Mouse (Mus musculus): Measurements from ENCODE around the gene Aes. TPM values are rescaled to one million over a fixed set of nuclear protein-coding genes. Genes with fewer than 3 reads are reported as not detected.
A peak's percentile ranks its signal among the peaks of the same experiment; 100 is the strongest.

The Aes gene
- polyA plus RNA-seq, 1 experiment from 2014 or later = 467 TPM

DNA sequence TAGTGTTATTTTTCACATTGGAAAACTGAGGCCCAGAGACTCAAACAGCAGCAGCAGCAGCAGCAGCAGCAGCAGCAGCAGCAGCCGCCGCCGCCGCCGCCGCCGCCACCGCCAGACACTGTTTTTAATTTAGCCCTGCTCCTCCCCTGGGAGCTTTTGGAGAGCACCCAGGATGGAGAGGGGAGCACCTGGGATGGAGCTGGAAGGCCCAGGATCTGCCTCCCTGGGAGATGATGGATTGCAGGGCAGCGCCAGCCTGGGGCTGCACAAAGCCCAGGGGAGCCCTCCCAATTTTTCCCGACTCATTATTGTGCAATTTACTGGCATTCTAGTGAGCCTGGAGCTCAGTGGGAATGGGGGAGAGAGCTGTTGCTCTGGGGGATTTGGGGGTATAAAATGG, 37.3 kb downstream of the Aes start:
- no peak for DNase-seq (ENCODE audit: low spot score)
- peaks cover 55% of the 10 kb centered on the region for H3K27me3 ChIP-seq (ENCODE audit: insufficient read depth, poor library complexity, severe bottlenecking)
- H3K9me3 ChIP-seq = no peaks in the 10 kb centered on the region
- H3K4me3 ChIP-seq = peak overlapping the region; percentile 52
- H3K27ac ChIP-seq = peak overlapping the region; percentile 86
- H3K36me3 ChIP-seq = no peaks in the 10 kb centered on the region
- peaks cover 59% of the 10 kb centered on the region for H3K4me1 ChIP-seq
- 5% methylated on average over 10 of the region's 10 CpGs for WGBS

DNA sequence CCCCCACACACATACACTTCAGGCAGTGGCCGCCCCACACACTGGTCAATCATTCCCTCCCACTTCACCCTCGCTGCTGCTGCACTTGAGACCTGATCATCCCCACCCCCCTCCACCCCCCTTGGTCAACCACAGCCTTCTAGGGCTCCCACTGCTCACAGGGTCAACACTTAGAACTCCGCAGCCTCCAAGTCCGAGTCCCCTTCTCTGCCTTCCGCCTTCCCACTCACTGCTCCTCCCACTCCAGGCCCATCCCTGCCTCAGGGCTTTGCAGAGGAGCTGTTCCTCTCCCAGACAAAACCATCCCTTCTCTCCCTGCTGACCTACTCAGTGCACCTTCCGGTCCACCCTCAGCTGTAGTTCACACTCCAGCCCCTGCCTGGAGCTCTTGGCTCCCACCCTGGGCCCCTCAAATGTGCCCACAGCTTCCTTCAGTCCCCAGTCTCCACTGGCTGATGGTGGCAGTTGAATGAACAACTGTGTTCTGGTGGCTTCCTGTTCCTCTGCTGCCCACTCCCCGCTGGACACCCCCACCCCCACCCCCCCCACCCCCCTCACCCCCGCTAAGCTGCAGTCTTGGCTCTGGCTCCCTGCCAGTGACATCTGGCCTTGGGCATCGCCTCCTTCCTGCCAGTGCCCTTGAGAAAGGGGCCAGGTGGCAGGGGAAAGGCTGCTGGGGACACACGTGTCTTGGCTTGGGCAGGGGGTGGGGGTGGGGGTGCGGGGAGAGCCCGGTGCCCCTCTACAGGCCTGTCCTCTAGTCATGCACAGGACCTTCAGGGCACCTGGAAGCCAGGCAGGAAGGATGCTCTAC, 38.1 kb downstream of the Aes start:
- peaks cover 62% of the 10 kb centered on the region for H3K4me1 ChIP-seq
- peak overlapping the region; percentile 86 for H3K27ac ChIP-seq
- H3K4me3 ChIP-seq = peak overlapping the region; percentile 52
- H3K9me3 ChIP-seq = no peaks in the 10 kb centered on the region
- 7% methylated on average over 10 of the region's 12 CpGs for WGBS
- no peaks in the 10 kb centered on the region for H3K36me3 ChIP-seq
- DNase-seq (ENCODE audit: low spot score) = peak; percentile 87
- peaks cover 48% of the 10 kb centered on the region for H3K27me3 ChIP-seq (ENCODE audit: insufficient read depth, poor library complexity, severe bottlenecking)

DNA sequence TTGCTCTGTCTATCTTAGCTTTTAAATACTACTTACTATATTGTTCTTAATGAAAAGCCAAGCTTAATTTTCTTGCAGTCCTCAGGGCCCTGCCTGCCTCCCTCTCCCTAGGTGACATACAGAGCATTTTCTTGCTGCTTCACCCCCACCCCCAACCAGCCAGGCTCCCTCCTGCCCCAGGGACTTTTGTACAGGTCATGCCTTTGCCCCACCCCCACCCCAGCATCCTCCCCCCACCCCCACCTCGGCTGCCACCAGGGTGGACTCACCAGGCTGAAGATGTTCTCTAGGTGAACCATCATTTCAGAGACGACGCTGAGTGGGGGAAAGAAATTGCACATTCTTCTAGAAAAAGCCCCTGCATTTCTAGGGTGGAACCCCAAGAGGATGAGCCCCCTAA, 39.1 kb downstream of the Aes start:
- Histone ChIP-seq H3K27me3 (ENCODE audit: insufficient read depth, poor library complexity, severe bottlenecking) (peaks cover 38% of the 10 kb centered on the region), H3K27ac (no peak overlapping the region), H3K36me3 (no peaks in the 10 kb centered on the region), H3K4me3 (no peak overlapping the region), H3K4me1 (peaks cover 62% of the 10 kb centered on the region), H3K9me3 (no peaks in the 10 kb centered on the region)
- WGBS = 51% methylated on average over 3 of the region's 3 CpGs
- no peak for DNase-seq (ENCODE audit: low spot score)

DNA sequence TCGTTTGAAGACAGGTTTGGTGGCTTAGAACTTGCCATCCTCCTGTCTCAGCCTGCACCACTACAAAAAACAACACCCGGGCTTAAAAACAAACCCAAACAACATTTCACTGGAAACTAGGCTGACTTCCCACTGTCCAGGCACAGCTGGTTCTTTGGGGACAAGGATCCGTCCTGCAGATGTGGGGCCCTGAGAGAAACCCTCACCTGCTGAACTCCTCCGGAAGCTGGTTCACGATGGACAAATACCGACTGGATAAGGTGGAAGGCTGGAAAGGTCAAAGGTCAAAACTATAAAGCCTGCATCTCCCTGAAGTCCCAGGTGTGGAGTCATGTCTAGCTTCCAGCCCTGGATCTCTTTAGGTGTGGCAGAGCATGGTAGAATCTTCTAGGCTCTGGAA, 39.6 kb downstream of the Aes start:
- WGBS = 54% methylated on average over 6 of the region's 6 CpGs
- no peaks in the 10 kb centered on the region for H3K36me3 ChIP-seq
- H3K9me3 ChIP-seq = no peaks in the 10 kb centered on the region
- H3K27ac ChIP-seq = no peak overlapping the region
- no peak for DNase-seq (ENCODE audit: low spot score)
- peaks cover 62% of the 10 kb centered on the region for H3K4me1 ChIP-seq
- H3K4me3 ChIP-seq = no peak overlapping the region
- peaks cover 32% of the 10 kb centered on the region for H3K27me3 ChIP-seq (ENCODE audit: insufficient read depth, poor library complexity, severe bottlenecking)

DNA sequence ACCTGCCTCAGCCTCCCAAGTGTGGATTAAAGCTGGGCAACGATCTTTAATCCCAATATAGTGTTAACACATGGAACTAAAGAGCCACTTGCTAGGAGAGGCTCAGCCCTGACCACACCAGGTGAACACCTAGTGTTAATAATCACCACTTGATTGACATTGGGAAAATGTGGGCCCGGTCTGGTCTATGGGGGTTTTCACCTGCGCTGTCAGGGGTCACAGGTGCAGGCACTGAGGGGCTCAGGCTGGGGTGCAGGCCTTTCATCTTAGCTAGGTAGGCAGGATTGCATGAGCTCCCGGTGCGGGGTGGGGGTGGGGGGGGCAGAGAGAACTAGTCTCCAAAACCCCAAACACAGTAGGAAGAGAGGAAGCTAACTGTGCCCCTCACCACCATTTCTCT, 40.3 kb downstream of the Aes start:
- Histone ChIP-seq H3K4me1 (peaks cover 62% of the 10 kb centered on the region), H3K9me3 (no peaks in the 10 kb centered on the region), H3K27me3 (ENCODE audit: insufficient read depth, poor library complexity, severe bottlenecking) (peaks cover 25% of the 10 kb centered on the region), H3K4me3 (no peak overlapping the region), H3K36me3 (no peaks in the 10 kb centered on the region), H3K27ac (0 out of 2 replicates have a peak overlapping the region, but pooled peaks have one; percentile 83)
- no peak for DNase-seq (ENCODE audit: low spot score)
- 69% methylated on average over 5 of the region's 5 CpGs for WGBS

DNA sequence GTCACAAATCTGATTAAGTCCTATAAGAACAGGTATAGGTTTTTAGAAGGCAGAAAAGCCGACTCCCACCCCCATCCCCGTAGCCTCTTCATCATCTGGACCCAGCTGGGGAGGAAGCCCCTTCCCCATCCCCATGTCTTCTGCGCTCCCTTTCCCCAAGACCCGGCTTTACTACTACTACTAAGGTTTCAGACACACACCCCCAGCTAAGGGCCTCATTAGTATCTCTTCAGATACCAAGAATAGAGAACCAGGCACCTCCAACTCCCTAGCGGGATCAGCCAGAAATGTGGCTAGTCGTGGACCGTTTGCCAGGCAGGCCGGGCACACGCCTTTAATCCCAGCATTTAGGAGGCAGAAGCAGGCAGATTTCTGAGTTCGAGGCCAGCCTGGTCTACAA, 40.8 kb downstream of the Aes start:
- DNase-seq (ENCODE audit: low spot score) = no peak
- no peaks in the 10 kb centered on the region for H3K36me3 ChIP-seq
- peaks cover 63% of the 10 kb centered on the region for H3K4me1 ChIP-seq
- peaks cover 20% of the 10 kb centered on the region for H3K27me3 ChIP-seq (ENCODE audit: insufficient read depth, poor library complexity, severe bottlenecking)
- 42% methylated on average over 10 of the region's 10 CpGs for WGBS
- peak overlapping the region; percentile 83 for H3K27ac ChIP-seq
- H3K9me3 ChIP-seq = no peaks in the 10 kb centered on the region
- H3K4me3 ChIP-seq = peak overlapping the region; percentile 48

DNA sequence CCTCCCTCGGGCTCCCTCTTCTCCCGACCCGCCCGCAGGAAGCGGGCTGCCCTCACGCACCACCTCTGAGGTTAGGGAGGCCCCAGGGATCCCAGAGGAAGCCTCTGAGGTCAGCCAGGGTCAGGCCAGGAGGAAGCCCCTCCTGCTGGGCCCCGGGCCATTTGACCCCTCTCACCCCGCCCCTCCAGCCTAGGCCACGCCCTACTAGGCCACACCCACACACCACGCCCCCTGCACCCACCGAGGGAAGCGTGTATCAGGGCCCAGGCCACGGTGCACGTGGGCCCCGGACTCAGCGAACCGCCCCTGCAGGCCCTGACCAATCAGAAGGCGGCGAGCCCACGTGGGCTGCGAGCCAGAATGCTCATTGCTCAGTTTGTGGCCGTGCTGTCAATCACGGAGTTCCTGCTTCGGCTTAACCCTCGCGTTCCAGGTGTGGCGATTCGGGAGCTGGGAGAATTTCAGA, 41.5 kb downstream of the Aes start, which contains the start of gene Tle6:
Tle6 (minus strand) TSS at position 336 of the 466 bp plus-strand sequence.
- under 1% methylated on average over 28 of the region's 28 CpGs for WGBS
- DNase-seq (ENCODE audit: low spot score) = peak; percentile 99
- peaks cover 62% of the 10 kb centered on the region for H3K4me1 ChIP-seq
- no peaks in the 10 kb centered on the region for H3K36me3 ChIP-seq
- peak within 1 kb of the TSS; percentile 48 for H3K4me3 ChIP-seq
- H3K9me3 ChIP-seq = no peaks in the 10 kb centered on the region
- H3K27me3 ChIP-seq (ENCODE audit: insufficient read depth, poor library complexity, severe bottlenecking) = peaks cover 13% of the 10 kb centered on the region
- peak within 1 kb of the TSS; percentile 83 for H3K27ac ChIP-seq

DNA sequence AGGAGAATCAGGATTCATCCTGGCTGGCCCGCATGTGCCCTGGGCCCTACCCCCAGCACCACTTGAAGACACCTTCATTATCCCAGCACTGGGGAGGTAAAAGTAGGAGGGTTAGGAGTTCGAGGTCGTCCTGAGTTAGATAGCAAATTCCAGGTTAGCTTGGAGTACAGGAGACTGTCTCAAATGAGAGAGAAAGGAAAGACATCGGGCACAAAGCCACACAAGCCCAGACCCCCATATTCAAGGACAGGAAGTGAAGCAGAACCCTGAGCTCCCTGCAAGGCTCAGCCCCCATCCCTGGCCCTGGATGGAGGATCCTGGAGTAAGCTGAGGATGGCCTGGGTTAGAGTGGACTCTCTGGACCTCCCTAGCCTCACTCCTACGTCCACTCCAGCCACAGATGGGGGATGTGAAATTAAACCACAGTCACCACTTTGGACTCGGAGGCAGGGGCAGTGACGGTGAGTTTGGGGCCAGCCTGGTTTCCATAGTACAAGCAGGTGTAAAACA, 42.2 kb downstream of the Aes start:
- peak overlapping the region; percentile 83 for H3K27ac ChIP-seq
- no peak for DNase-seq (ENCODE audit: low spot score)
- H3K36me3 ChIP-seq = no peaks in the 10 kb centered on the region
- 24% methylated on average over 7 of the region's 7 CpGs for WGBS
- H3K9me3 ChIP-seq = no peaks in the 10 kb centered on the region
- peaks cover 9% of the 10 kb centered on the region for H3K27me3 ChIP-seq (ENCODE audit: insufficient read depth, poor library complexity, severe bottlenecking)
- peak overlapping the region; percentile 48 for H3K4me3 ChIP-seq
- H3K4me1 ChIP-seq = peaks cover 57% of the 10 kb centered on the region

DNA sequence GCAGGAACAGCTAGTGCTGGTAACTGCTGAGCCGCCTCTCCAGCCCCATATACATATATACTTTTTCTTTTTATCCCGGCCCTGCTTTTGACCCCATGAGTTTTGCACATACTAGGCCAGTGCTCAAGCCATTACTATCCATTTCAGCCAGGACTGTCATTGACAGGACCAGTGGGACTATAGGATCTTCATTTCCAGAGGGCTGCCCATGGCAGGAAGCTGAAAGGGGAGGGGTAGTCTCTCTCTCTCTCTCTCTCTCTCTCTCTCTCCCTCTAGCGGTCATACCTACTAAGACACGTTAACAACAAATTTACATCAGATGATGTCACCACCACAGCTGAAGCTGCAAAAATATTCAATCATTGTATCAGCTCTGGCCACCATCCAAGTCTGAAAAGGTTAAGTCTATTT, 43.5 kb downstream of the Aes start:
- H3K4me3 ChIP-seq = no peak overlapping the region
- 0 out of 2 replicates have a peak, but pooled peaks cover 2% of the 10 kb centered on the region for H3K36me3 ChIP-seq
- H3K27ac ChIP-seq = no peak overlapping the region
- DNase-seq (ENCODE audit: low spot score) = no peak
- 23% methylated on average over 4 of the region's 4 CpGs for WGBS
- peaks cover 3% of the 10 kb centered on the region for H3K27me3 ChIP-seq (ENCODE audit: insufficient read depth, poor library complexity, severe bottlenecking)
- no peaks in the 10 kb centered on the region for H3K9me3 ChIP-seq
- peaks cover 48% of the 10 kb centered on the region for H3K4me1 ChIP-seq

DNA sequence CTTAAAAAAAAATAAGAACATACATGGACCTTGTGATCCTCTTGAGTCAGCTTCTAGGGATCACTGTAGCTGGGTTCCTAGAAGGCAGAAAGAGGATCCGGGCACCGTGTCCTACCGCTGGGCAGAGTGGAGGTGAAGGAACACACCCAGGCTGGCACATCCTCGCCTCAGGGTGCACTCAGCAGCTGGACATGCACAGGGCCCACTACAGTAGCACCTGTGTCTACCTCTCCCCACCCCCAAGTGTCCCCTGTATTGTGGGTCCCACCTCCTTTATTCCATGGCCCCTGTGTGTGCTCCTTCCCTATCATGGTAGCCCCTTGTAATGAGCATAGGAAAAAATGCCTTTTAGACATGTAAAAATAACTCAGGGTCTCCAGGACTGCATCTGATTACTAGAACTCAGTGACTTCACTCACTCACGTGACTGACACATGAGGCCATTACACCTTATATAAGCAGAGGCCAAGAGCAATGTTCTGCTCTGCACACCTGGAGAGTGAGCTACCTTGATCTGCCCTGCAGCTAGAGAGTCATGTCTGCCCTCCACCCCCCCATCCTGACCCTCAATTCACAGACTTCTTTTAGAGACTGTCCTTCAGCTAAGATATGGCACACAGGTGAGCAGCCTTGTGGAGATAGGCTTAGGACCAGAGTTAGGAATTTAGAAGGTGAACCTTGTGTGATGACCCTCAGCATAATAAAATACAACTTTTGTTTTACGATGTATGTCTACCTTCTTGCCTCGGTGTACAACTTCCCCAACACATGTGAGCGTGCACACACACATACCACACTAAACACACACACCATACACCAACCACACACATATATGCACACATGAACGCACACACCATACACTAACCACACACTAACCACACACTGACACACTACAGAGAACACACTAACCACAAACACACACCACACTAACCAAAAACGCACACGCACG, 45.0 kb downstream of the Aes start:
- H3K27me3 ChIP-seq (ENCODE audit: insufficient read depth, poor library complexity, severe bottlenecking) = no peaks in the 10 kb centered on the region
- peaks cover 39% of the 10 kb centered on the region for H3K4me1 ChIP-seq
- DNase-seq (ENCODE audit: low spot score) = no peak
- peak overlapping the region; percentile 80 for H3K27ac ChIP-seq
- WGBS = 77% methylated on average over 12 of the region's 12 CpGs
- peaks cover 16% of the 10 kb centered on the region; the same call in 1 of the 2 replicates for H3K36me3 ChIP-seq
- no peaks in the 10 kb centered on the region for H3K9me3 ChIP-seq
- H3K4me3 ChIP-seq = peak overlapping the region; percentile 69; the same call in 1 of the 2 replicates

DNA sequence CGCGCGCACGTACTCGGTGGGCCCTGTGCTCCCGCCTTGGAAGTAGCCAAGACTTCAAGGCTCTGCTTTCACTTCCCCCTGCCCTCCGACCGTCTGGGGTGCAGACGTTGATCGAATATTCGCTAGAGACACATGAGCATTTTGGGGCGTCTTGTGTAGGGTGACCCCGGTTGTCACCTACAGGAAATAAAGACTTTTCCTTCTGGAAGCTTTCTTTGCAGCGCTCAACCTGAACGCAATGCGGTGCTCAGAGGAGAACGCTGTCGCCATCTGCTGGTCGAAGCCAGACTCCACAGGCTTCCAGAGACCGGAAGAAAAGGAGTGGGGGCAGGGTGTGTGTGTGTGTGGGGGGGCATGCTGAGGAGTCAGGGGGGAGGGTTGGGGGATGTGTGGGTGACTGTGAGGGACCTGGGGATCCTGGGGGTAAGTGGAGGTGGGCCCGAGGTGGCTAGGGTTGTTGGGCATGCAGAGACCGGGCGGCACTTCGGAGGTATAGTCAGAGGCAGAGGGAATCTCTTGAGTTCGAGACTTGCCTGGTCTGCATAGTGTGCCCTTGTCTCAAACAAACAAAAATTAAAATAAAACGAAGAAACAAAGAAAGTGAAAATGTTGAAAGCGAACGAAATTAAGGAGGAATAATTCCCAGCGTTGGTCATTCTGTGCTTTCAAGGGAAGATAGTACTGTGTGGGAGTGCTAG, 45.8 kb downstream of the Aes start:
- DNase-seq (ENCODE audit: low spot score) = peak; percentile 93
- H3K4me3 ChIP-seq = peak overlapping the region; percentile 69
- 20% methylated on average over 29 of the region's 29 CpGs for WGBS

DNA sequence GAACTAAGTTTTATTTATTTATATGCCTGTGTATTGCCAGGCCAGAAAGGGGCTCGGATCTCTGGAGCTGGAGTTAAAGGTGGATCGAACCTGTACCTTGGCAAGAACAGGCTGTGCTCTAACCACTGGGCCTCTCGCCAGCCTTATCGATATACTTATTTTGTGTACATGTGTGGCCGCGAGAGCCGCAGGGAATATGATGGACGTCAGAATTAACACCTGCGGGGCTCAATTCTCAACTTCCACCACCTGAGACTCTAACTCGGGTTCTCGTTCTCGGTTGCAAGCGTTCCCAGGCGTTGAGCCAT, 46.3 kb downstream of the Aes start:
- DNase-seq (ENCODE audit: low spot score) = no peak
- 4% methylated on average over 14 of the region's 14 CpGs for WGBS

More for the DNA sequence above, 45.8 kb downstream of the Aes start:
- Histone ChIP-seq H3K9me3 (no peaks in the 10 kb centered on the region), H3K36me3 (peaks cover 18% of the 10 kb centered on the region; the same call in 1 of the 2 replicates), H3K27me3 (ENCODE audit: insufficient read depth, poor library complexity, severe bottlenecking) (no peaks in the 10 kb centered on the region), H3K4me1 (peaks cover 32% of the 10 kb centered on the region), H3K27ac (peak overlapping the region; percentile 80)

More for the DNA sequence above, 46.3 kb downstream of the Aes start:
- H3K4me3 ChIP-seq = peak overlapping the region; percentile 69
- H3K27me3 ChIP-seq (ENCODE audit: insufficient read depth, poor library complexity, severe bottlenecking) = no peaks in the 10 kb centered on the region
- peaks cover 18% of the 10 kb centered on the region; the same call in 1 of the 2 replicates for H3K36me3 ChIP-seq
- H3K4me1 ChIP-seq = peaks cover 27% of the 10 kb centered on the region
- peak overlapping the region; percentile 80 for H3K27ac ChIP-seq
- H3K9me3 ChIP-seq = no peaks in the 10 kb centered on the region
